Mouse (Mus musculus): ENCODE data around the gene Mvb12b.

GRCm38 (mm10) chr2:33874367-33874766 lies 13.4 kb downstream of the Mvb12b start:
- no peak for TF ChIP-seq GATA1 (IDR thresholded peaks at IDR 0.05; ENCODE audit: low read length)
- no peak for TF ChIP-seq TAL1 (IDR thresholded peaks at IDR 0.05; ENCODE audit: low read length)
